Mouse (Mus musculus) CD4-positive, CD25-positive, alpha-beta regulatory T cell, adult 4 months (primary cell): ENCODE measurements around the gene Ergic3. TPM values are rescaled to one million over a fixed set of nuclear protein-coding genes. Genes with fewer than 3 reads are reported as not detected.

Source experiments
- ATAC-seq: one replicate; pipeline ENCODE4 v1.8.0; 2017
- polyA plus RNA-seq, 2 experiments: library from polyadenylated mRNA; unstranded; fragments of 100-300 nt; shearing (Covaris generic); gene quantifications; one replicate each; pipeline ENCODE4 v1.2.1; 2017

The Ergic3 gene
- polyA plus RNA-seq, 2 experiments from 2014 or later = 131 to 182 TPM

GRCm38 (mm10) chr2:156066126-156066525 lies 58.3 kb downstream of the Ergic3 start:
- no peak for ATAC-seq

Other genes with a start within 250 kb of the Ergic3 start
- gene Mmp24, start 232.7 kb upstream of the Ergic3 start, polyA plus RNA-seq = not detected
- 10 to 100 TPM; 12.8 to 16.5 TPM for gene BC029722, start 188.6 kb upstream of the Ergic3 start, polyA plus RNA-seq
- gene Eif6, start 181.1 kb upstream of the Ergic3 start, polyA plus RNA-seq = 10 to 100 TPM; 63.3 to 77.1 TPM
- gene Fam83c, start 173.2 kb upstream of the Ergic3 start, polyA plus RNA-seq = not detected
- 10 to 100 TPM; 43.5 to 57.6 TPM for gene Uqcc1, start 77.7 kb upstream of the Ergic3 start, polyA plus RNA-seq
- not detected for gene Gm15557, start 67.3 kb upstream of the Ergic3 start, polyA plus RNA-seq
- gene Gdf5, start 62.7 kb upstream of the Ergic3 start, polyA plus RNA-seq = not detected
- gene Cep250, start 51.6 kb upstream of the Ergic3 start, polyA plus RNA-seq = 10 to 100 TPM; 34.0 to 50.2 TPM
- gene 6430550D23Rik, start 68 bp upstream of the Ergic3 start, polyA plus RNA-seq = 1 to 10 TPM; 1.1 to 4.9 TPM
- not detected for gene Fer1l4, start 44.9 kb downstream of the Ergic3 start, polyA plus RNA-seq
- under 1 TPM in 1 of 2 experiments, not detected in 1; 0.15 TPM for gene Spag4, start 57.1 kb downstream of the Ergic3 start, polyA plus RNA-seq
- 10 to 100 TPM; 48.0 to 57.8 TPM for gene Cpne1, start 103.9 kb downstream of the Ergic3 start, polyA plus RNA-seq
- 10 to 100 TPM; 15.6 to 19.2 TPM for gene Rbm12, start 103.9 kb downstream of the Ergic3 start, polyA plus RNA-seq
- gene Gm28036, start 119.0 kb downstream of the Ergic3 start, polyA plus RNA-seq = 1 to 10 TPM; 7.7 to 8.0 TPM
- 100 to 1,000 TPM; 109 to 134 TPM for gene Romo1, start 136.0 kb downstream of the Ergic3 start, polyA plus RNA-seq
- gene Nfs1, start 136.1 kb downstream of the Ergic3 start, polyA plus RNA-seq = 10 to 100 TPM; 40.2 to 47.6 TPM
- gene Rbm39, start 172.2 kb downstream of the Ergic3 start, polyA plus RNA-seq = 100 to 1,000 TPM; 592 to 714 TPM
- 10 to 100 TPM; 70.0 to 87.9 TPM for gene Phf20, start 188.4 kb downstream of the Ergic3 start, polyA plus RNA-seq